Mouse (Mus musculus) forebrain, embryonic 16.5 days (tissue): ENCODE results near the gene Ap1g2. TPM values are rescaled to one million over a fixed set of nuclear protein-coding genes. Genes with fewer than 3 reads are reported as not detected.
A peak's percentile ranks its signal among the peaks of the same experiment; 100 is the strongest.

Experiments
- ATAC-seq: fragments of 200-750 bp; cut with Nextera tagmentation; 2 replicates; pipeline ENCODE4 v1.8.0; 2017; ENCODE audit warnings: mild to moderate bottlenecking, moderate library complexity
- H3K27ac ChIP-seq: fragments of 300-500 bp; sonication (generic); 2 replicates; pipeline ENCODE4 v1.5.1; 2014; ENCODE audit warnings: low read length, control low read depth
- H3K27me3 ChIP-seq: fragments of 300-500 bp; sonication (generic); replicated peaks from 2 replicates; pipeline ENCODE4 v1.6.1; 2014; ENCODE audit warnings: low read length; ENCODE audit not compliant: control insufficient read depth, insufficient read depth
- H3K36me3 ChIP-seq: fragments of 300-500 bp; sonication (generic); 2 replicates; pipeline ENCODE4 v1.6.1; 2014; ENCODE audit not compliant: control insufficient read depth, insufficient read depth
- H3K4me1 ChIP-seq: fragments of 300-500 bp; sonication (generic); replicated peaks from 2 replicates; pipeline ENCODE4 v1.6.1; 2014; ENCODE audit warnings: low read length; ENCODE audit not compliant: control insufficient read depth, insufficient read depth
- H3K4me2 ChIP-seq: fragments of 300-500 bp; sonication (generic); 2 replicates; pipeline ENCODE4 v1.6.1; 2014; ENCODE audit warnings: mild to moderate bottlenecking, low read length, control low read depth
- H3K4me3 ChIP-seq: fragments of 300-500 bp; sonication (generic); replicated peaks from 2 replicates; pipeline ENCODE4 v1.5.1; 2014; ENCODE audit warnings: mild to moderate bottlenecking, low read length, control low read depth
- H3K9ac ChIP-seq: fragments of 300-500 bp; sonication (generic); replicated peaks from 2 replicates; pipeline ENCODE4 v1.6.1; 2014; ENCODE audit warnings: low read depth, low read length, control low read depth
- H3K9me3 ChIP-seq: fragments of 300-500 bp; sonication (generic); 2 replicates; pipeline ENCODE4 v1.6.1; 2016; ENCODE audit warnings: low read length; ENCODE audit not compliant: control insufficient read depth
- WGBS: fragments of 180-500 bp; shearing (Covaris S2); extraction: QIAGEN DNeasy Blood & Tissue Kit; methylation state at CpG from one replicate; pipeline ENCODE4 v1.1.7; 2014; 5-methylcytosine and 5-hydroxymethylcytosine counted together
- polyA plus RNA-seq: library from polyadenylated mRNA; unstranded; fragments of >200 nt; fragmentation: Nextera tagmentation; extraction: Ambion mirVana; gene quantifications from 2 replicates; pipeline ENCODE4 v1.2.1, GENCODE M21; 2015

Gene Ap1g2
- polyA plus RNA-seq, 1 experiment from 2014 or later: 16.5 TPM

DNA sequence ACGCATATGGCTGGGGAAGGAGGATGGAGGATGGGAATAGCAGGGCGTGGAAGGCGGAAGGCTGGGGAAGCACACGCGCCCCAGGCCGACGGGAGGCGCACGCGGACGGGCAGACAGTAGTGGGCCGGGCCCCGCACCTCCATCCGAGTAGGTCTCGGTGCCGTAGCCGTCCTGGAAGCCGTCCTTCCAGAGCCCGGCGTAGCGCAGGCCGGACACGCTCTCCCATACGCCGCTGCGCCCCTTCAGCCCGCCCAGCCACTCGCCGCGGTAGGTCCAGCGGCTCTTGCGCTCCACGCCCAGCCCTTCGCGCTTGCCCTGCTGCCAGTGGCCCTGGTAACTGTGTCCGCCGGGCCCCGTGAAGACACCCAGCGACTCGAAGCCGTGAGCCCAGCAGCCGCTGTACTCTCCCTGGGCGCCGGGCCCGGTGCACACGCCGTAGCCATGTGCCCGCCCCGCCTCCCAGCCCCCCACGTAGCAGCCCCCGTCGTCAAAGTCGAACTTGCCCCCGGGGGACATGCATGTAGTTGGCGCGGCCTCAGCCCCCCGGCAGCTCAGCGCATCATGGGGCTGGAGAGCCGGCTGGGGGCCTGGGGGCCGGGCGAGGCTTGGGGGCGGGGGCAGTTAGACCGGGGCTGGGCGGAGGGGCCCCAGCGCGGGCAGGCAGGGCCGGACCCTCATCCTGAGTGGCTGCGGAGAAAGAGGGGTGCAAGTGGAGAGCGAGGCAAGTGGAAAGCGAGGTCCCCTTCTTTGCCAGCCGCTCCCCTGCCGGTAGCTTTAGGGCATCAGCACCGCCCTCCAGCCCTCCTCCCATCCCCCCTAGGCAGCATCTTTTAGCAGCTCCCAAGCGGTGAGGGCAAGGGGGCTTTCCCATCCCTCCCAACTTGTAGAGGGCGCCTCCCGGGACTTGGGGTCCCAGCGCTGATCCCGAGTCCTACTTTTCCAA lies 8.6 kb upstream of the Ap1g2 start:
- Histone ChIP-seq H3K4me1 (peaks cover 49% of the 10 kb centered on the region), H3K4me3 (peak overlapping the region; percentile 91), H3K36me3 (peaks cover 3% of the 10 kb centered on the region; the same call in 1 of the 2 replicates), H3K4me2 (peak overlapping the region; percentile 82), H3K9ac (peak overlapping the region; percentile 86), H3K9me3 (no peaks in the 10 kb centered on the region), H3K27me3 (0 out of 2 replicates have a peak, but pooled peaks cover 2% of the 10 kb centered on the region), H3K27ac (peak overlapping the region; percentile 96)
- under 1% methylated on average over 67 of the region's 78 CpGs for WGBS
- ATAC-seq: peak; percentile 41

DNA sequence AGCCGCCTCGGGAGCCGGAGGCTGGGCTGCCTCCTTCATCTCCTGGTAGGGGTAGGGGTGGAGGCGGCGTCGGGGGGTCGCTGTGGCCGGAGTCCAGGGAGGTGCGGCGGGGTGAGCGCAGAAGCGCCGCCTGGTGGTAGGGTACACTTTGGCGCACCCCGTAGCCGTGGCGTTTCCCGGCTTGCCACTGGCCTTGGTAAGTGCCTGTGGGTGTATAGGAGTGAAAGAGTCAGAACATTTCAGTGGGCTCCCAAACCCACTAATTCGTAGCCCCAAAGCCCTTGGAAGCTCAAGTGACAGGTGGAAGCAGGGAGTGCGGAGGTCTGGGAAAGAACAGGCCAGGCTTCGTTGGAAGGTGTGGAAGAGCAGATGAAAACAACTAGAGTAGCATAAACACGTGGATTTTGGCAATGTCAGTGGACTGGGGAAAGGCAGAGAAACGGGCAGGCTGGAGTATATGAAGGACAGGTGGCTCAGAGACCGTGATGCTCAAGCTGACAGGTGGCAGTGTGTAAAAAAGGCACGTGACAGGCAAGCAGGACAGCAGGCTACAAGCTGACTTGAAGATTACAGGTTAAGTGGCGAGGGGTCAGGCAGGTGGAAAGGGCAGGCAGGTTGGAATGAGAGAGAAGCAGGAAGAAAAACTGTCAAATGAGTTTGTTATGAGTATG lies 7.7 kb upstream of the Ap1g2 start:
- Histone ChIP-seq H3K4me3 (peak overlapping the region; percentile 91), H3K27me3 (0 out of 2 replicates have a peak, but pooled peaks cover 2% of the 10 kb centered on the region), H3K9ac (peak overlapping the region; percentile 86), H3K36me3 (peaks cover 3% of the 10 kb centered on the region; the same call in 1 of the 2 replicates), H3K4me1 (peaks cover 58% of the 10 kb centered on the region), H3K9me3 (no peaks in the 10 kb centered on the region), H3K4me2 (peak overlapping the region; percentile 82), H3K27ac (peak overlapping the region; percentile 96; the same call in 1 of the 2 replicates)
- ATAC-seq: no peak
- 11% methylated on average over 24 of the region's 26 CpGs for WGBS

DNA sequence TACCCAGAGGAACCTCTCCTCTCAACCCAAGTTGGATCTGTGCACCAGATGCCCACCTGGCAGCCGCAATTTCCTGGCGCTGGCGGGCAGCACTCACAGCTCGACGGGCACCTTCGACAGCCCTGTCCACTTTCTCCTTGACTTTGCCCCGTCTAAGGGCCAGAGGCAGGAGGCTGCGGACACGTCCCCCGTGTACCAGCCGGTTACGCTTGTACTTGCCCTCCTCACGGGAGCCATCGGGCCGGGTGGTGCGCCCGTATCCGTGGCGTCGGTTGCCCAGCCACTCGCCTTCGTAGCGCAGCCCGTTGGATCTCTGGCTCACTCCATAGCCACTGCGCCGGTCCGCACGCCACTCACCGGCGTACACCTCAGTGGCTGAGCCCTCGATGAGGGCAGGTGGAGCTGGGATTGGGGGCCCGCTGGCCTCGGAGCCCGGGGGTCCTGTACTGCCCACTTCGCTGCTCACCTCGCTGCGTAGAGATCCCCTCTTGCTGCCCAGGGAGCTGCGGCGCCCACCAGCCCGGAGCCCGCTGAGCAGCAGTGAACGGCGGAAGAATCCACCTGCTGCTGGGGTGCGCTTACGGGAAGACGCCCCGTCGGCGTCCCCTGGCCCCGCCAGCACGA lies 7.1 kb upstream of the Ap1g2 start:
- Histone ChIP-seq H3K9me3 (no peaks in the 10 kb centered on the region), H3K4me1 (peaks cover 64% of the 10 kb centered on the region), H3K27ac (no peak overlapping the region), H3K4me2 (peak overlapping the region; percentile 82), H3K36me3 (peaks cover 3% of the 10 kb centered on the region; the same call in 1 of the 2 replicates), H3K27me3 (0 out of 2 replicates have a peak, but pooled peaks cover 2% of the 10 kb centered on the region), H3K9ac (peak overlapping the region; percentile 86), H3K4me3 (peak overlapping the region; percentile 91)
- no peak for ATAC-seq
- 74% methylated on average over 51 of the region's 51 CpGs for WGBS

DNA sequence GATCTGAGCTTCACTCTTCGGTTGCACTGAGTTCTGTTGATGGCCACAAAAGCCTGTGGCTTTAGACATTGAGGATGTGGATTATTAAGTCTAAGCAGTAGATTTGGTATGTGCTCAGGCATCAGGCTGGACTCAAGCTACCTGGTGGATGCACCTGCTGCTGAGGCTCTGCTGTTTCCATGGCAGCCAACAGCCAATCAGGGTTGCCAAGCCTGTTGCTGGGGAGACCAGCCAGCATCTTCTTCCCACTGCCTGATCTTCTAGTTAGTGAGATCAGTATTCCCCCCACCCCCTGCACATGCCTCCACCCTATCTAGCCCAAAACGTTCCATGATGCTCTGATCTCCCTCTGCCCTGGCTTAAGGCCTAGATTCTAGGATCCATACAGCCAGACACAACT lies 5.3 kb upstream of the Ap1g2 start:
- ATAC-seq: no peak
- Histone ChIP-seq H3K4me2 (peak overlapping the region; percentile 33), H3K9me3 (no peaks in the 10 kb centered on the region), H3K27me3 (0 out of 2 replicates have a peak, but pooled peaks cover 2% of the 10 kb centered on the region), H3K4me1 (peaks cover 70% of the 10 kb centered on the region), H3K4me3 (no peak overlapping the region), H3K36me3 (peaks cover 3% of the 10 kb centered on the region; the same call in 1 of the 2 replicates), H3K27ac (no peak overlapping the region), H3K9ac (0 out of 2 replicates have a peak overlapping the region, but pooled peaks have one; percentile 16)
- 58% methylated on average over 2 of the region's 2 CpGs for WGBS

DNA sequence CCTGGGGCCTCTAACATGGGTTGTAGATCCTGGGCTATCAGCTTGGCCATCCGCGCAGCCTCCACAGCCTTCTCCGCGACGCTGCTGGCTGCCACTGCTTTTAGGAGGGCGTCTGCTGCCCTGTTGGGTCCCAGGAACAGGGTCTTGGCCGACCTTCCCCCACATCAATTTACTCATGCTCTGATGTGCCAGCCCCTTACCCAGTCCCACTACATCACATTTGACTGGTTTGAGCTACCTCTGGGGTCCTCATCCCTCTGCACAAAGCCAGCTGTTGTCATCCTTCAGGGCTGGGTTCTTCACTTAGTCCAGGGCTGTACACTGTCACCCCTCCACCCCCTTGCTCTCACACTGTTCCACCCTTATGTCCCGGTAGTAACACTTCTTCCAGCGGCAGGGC lies 3.7 kb upstream of the Ap1g2 start:
- 0 out of 2 replicates have a peak, but pooled peaks cover 2% of the 10 kb centered on the region for H3K27me3 ChIP-seq
- ATAC-seq: no peak
- peaks cover 80% of the 10 kb centered on the region for H3K4me1 ChIP-seq
- H3K36me3 ChIP-seq: peaks cover 3% of the 10 kb centered on the region; the same call in 1 of the 2 replicates
- H3K9me3 ChIP-seq: no peaks in the 10 kb centered on the region
- H3K4me3 ChIP-seq: no peak overlapping the region
- 0 out of 2 replicates have a peak overlapping the region, but pooled peaks have one; percentile 4 for H3K4me2 ChIP-seq
- peak overlapping the region; percentile 38; the same call in 1 of the 2 replicates for H3K9ac ChIP-seq
- 42% methylated on average over 9 of the region's 9 CpGs for WGBS
- peak overlapping the region; percentile 67 for H3K27ac ChIP-seq

DNA sequence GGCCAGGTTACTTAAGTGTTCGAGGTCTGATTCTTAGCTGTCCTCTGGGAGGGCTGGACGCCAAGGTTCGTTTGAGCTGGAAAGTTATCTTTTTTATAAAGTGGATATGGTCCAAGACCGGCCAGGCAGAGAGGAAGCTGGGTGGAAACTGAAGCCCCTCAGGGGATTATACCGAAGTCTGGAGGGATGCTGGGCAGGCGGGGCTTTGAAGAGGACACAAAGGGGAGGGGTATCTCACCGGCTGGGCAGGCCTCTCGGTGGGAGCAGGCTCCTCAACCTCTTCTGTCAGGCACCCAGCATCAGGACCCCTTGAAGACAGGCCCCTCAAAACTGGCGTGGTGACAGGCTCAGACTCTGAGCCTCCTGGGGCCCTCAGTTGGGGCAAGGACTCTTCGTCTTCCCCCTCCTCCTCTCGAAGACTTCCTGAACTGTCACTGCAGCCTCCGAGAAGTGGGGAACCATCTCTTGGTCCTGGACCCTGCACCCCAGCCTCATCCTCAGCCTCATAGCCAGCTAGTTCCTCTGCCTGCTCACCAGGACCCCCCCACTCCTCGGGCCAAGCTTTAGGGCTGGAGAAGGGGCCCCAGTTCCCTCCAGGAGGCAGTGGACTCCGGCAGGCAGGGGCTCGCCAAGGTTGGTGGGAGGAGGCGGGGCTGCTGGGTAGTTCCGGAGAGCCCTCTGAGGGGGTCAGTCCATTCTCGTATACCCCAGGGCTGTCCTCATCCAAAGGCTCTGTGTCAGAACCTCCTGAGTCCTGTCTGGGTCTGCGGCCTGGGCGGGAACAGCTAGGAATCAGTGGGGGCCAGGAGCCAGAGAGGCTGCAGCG lies 2.9 kb upstream of the Ap1g2 start:
- no peak for ATAC-seq
- H3K4me3 ChIP-seq: no peak overlapping the region
- 15% methylated on average over 21 of the region's 21 CpGs for WGBS
- H3K4me1 ChIP-seq: peaks cover 82% of the 10 kb centered on the region
- H3K9me3 ChIP-seq: no peaks in the 10 kb centered on the region
- peak overlapping the region; percentile 67 for H3K27ac ChIP-seq
- peak overlapping the region; percentile 38; the same call in 1 of the 2 replicates for H3K9ac ChIP-seq
- peak overlapping the region; percentile 40 for H3K4me2 ChIP-seq
- 0 out of 2 replicates have a peak, but pooled peaks cover 2% of the 10 kb centered on the region for H3K27me3 ChIP-seq
- peaks cover 3% of the 10 kb centered on the region; the same call in 1 of the 2 replicates for H3K36me3 ChIP-seq

DNA sequence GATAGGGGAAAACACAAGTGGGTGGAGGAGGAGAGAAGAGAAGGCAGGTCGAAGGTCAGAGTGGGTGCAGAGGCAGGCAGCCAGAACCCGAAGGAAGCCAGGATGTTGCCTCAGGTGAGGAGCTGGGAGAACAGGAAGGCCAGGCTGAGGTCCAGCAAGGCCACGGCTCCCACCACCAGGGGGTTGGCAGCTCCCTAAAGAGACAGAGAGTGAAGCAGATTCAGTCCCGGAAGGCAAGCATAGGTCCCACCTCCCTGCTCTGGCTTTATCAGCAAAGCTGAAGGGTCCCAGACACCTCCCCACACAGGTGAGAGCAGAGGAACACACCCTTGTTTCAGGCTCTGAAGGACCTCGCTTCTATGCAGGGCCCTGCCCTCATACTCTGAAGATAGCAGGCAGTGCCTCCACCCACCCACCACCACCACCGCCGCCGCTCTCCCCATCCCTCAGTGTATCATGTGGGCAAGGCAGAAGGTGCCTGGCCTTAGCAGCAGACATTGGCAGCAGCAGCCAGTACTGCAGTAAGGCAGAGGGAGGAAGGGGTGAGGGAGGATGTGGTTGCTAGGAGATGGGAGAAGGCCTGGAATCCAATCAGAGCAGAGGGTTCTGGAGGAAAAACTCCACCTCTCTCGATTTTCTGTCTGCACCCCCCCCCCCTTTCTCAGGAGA lies 1.9 kb upstream of the Ap1g2 start:
- Histone ChIP-seq H3K27ac (peak overlapping the region; percentile 91), H3K4me1 (peaks cover 73% of the 10 kb centered on the region), H3K9ac (peak overlapping the region; percentile 47), H3K27me3 (no peaks in the 10 kb centered on the region), H3K4me2 (peak overlapping the region; percentile 40), H3K9me3 (no peaks in the 10 kb centered on the region), H3K36me3 (peaks cover 3% of the 10 kb centered on the region; the same call in 1 of the 2 replicates), H3K4me3 (peak overlapping the region; percentile 7; the same call in 1 of the 2 replicates)
- peak; percentile 89 for ATAC-seq
- 23% methylated on average over 9 of the region's 9 CpGs for WGBS

DNA sequence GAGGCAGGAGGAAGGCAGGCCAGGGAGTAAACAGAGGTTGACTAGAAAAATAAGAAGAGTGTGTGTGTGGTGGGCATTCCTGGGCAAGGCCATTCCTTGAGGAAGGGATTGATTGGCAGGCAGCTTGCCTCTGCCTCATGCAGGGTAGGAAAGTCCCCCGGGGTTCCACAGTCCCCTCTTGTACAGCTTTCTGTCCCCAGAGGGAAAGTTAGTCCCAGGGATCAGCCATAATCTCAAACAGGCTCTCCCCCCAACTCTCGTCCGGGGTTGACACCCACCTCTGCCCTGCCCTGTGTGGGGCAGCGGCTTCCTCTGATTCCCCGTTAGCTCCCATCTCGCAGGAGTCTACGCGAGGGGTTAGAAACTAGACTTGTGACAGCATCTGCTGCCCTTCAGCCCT lies 597 bp upstream of the Ap1g2 start:
- Histone ChIP-seq H3K27me3 (no peaks in the 10 kb centered on the region), H3K9ac (no peak overlapping the region), H3K4me1 (peaks cover 62% of the 10 kb centered on the region), H3K36me3 (no peaks in the 10 kb centered on the region), H3K27ac (no peak overlapping the region), H3K4me2 (no peak overlapping the region), H3K9me3 (no peaks in the 10 kb centered on the region), H3K4me3 (no peak overlapping the region)
- ATAC-seq: no peak
- 65% methylated on average over 8 of the region's 8 CpGs for WGBS
